Mouse (Mus musculus) right cerebral cortex, postnatal 36 days (tissue): ENCODE results near the gene Mtr.
A peak's percentile ranks its signal among the peaks of the same experiment; 100 is the strongest.
"Not testable (repeated sequence)": the region's sequence is repeated elsewhere in the genome, so short reads cannot be mapped to it uniquely, and the experiment has no call there.

ENCODE experiments used
- DNase-seq, 2 experiments: peaks; one replicate each; pipeline ENCODE4 v3.0.0; 2022; ENCODE audit warnings: low spot score in 2 of 2, mixed read lengths in 1 of 2

Gene Mtr

DNA sequence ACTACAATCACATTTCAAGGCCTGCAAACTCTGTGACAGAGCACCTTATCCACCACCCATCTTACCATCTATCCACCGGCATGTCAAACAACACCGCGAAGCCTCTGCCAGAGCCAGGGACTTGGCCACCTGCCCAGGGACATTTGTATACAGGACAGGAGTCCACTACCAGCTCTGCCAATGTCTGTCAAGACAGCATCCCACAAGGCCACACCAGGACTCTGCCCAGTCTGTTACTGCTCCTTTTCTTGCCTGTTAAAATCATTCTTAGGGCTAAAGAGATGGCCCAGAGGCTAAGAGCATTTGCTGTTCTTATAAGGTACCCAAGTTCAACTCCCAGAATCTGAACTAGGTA lies 97.8 kb downstream of the Mtr start:
- DNase-seq: peak in 1 of 2 experiments; percentile 15

GRCm38 (mm10) chr13:12159288-12160120 lies 98.4 kb downstream of the Mtr start:
- DNase-seq: no peak

GRCm38 (mm10) chr13:12153922-12154321 lies 104.0 kb downstream of the Mtr start:
- DNase-seq: no peak

DNA sequence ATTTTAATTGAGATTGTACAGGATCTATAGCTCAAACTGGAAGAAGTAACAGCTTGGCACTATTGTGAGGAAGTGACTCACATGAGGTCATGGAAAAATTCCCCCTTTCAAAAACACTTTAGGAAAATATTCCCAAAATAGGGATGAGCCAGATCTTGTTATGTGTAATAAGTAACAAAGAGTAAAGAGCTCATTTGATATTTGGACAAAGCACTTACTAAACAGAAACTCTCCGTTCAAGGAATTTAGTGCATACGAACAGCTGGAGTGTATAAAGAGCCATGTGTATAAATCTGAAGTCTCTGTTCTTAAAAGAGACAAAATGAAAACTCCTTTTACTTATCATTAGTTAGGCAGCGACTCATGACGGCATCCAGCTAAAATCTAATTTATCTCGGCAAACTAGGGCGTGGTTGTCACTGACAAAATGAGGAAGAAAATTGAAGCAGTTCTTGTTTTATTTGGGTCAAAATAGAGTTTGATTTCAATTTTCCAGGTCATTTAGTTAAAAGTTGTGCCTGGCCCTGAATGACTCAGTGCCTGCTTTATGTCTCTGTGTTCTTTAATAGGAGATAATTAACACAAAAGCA lies 110.9 kb downstream of the Mtr start:
- no peak for DNase-seq

DNA sequence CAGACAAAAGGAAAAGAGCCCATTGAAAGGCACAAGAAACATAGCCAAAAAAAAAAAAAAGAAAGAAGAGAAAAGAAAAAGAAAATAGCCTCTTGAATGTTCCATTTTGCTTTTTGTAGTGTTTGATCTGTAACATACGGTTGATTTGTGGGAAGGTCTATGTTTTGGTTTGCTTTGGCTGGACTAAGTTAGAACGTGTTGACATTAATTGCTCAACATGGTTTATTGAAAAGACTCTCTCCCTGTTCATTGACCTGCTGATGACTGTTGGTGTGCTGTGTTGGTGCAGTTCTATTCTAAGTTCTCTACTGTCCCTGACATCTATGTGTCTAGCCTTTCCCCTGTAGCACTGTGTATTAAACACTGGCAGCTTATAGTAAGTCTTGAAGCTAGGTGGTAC lies 111.5 kb downstream of the Mtr start:
- DNase-seq: no peak

- DNase-seq: no peak
Measured at GRCm38 (mm10) chr13:12143347-12143746, 114.6 kb downstream of the Mtr start.

DNA sequence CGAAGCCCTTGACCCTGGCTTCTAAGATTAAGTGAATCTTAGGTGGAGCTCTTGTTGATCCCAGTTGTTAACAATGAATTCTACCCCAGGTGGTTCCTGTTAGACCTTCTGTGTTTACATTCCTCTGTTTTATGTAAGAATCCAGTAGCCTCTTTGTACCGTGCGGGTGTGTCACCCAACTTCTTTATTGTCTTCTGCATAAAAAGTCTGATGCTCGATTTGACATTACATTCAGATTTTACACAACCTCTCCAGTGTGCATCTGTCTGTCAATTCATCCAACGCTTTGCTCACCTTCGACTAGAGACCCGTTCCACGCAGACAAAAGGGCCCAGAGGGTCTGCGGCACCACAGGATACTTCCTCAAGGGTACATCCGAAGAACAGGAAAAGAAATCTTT lies 121.5 kb downstream of the Mtr start:
- DNase-seq: not testable (repeated sequence)

GRCm38 (mm10) chr13:12133549-12133948 lies 124.4 kb downstream of the Mtr start:
- DNase-seq: no peak
